Mouse (Mus musculus) olfactory bulb, adult 2 months (tissue): ENCODE measurements around the gene Mroh8. TPM values are rescaled to one million over a fixed set of nuclear protein-coding genes. Genes with fewer than 3 reads are reported as not detected.

Experiments
- H3K27ac ChIP-seq: fragments of 200-500 bp; 2 replicates; pipeline ENCODE4 v1.5.1; 2012; ENCODE audit warnings: low read depth, low read length; ENCODE audit not compliant: insufficient read depth
- H3K4me1 ChIP-seq: fragments of 200-500 bp; 2 replicates; pipeline ENCODE4 v1.6.1; 2012; ENCODE audit warnings: low read length; ENCODE audit not compliant: control insufficient read depth, insufficient read depth
- H3K4me3 ChIP-seq: fragments of 200-500 bp; 2 replicates; pipeline ENCODE4 v1.5.1; 2012; ENCODE audit warnings: mild to moderate bottlenecking, low read depth, low read length, moderate library complexity; ENCODE audit not compliant: insufficient read depth
- CTCF ChIP-seq: fragments of 200-500 bp; IDR thresholded peaks from 2 replicates; pipeline ENCODE4 v1.5.1; 2012; ENCODE audit warnings: low read depth, mild to moderate bottlenecking, low read length, moderate library complexity; ENCODE audit not compliant: insufficient read depth
- POLR2A ChIP-seq: fragments of 200-500 bp; IDR thresholded peaks from 2 replicates; pipeline ENCODE4 v1.6.1; 2012; ENCODE audit warnings: mild to moderate bottlenecking, low read depth, low read length, moderate library complexity; ENCODE audit not compliant: insufficient read depth
- WGBS: fragments of 180-500 bp; shearing (Covaris S2); methylation state at CpG from one replicate; pipeline ENCODE4 v1.1.7; 2018; 5-methylcytosine and 5-hydroxymethylcytosine counted together
- polyA plus RNA-seq: library from polyadenylated mRNA; stranded (reverse); fragments of >200 nt; gene quantifications from 2 replicates; pipeline ENCODE4 v1.2.4, GENCODE M21; 2012; ENCODE audit warnings: low replicate concordance; ENCODE audit not compliant: missing spikeins, insufficient read depth, insufficient read length

Mroh8 gene
- polyA plus RNA-seq, 1 experiment: not detected

DNA sequence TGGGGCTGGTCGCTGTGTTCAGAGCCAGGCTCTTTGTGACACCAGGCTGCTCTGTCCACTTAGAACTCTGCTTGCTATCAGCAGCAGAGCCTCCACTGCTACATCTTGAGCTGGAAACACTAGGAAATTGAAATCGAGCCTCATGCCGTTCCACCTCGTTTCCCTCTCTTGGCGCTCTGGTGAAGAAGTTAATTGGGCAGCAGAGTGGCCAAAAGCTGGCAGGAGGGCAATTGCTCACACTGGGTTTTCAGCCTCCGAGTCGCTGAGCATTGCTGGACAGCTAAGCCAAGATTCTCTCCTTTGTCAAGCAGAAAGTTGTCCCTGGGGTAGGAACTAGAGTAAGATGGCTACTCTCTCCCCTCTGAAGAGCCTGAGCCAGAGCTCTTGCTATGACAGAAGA lies 35.0 kb upstream of the Mroh8 start:
- TF ChIP-seq CTCF: no peak
- 35% methylated on average over 7 of the region's 7 CpGs for WGBS
- Histone ChIP-seq H3K27ac (no peak overlapping the region), H3K4me1 (peaks cover 7% of the 10 kb centered on the region; the same call in 1 of the 2 replicates), H3K4me3 (no peak overlapping the region)

DNA sequence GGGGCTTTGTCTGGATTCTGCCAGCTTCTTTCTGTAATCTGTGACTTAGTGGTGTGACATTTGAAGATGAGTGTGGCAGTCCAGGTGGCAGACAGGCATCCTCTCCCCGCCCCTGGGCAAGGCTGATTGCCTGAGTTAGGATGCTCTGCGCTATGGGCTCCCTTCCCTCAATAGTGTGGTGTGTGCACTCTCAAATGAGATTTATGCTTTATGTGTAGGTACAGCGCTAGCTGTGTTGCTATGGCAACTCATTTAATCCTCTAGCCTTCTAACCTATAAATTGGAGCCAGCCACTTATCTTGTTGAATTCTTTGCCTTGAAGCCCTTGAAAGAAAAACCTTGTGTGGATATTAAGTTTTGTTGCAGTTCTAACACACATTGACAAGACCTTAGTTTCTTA lies 34.4 kb upstream of the Mroh8 start:
- no peak overlapping the region for H3K27ac ChIP-seq
- TF ChIP-seq CTCF (no peak), POLR2A (no peak)
- WGBS: 71% methylated on average over 3 of the region's 3 CpGs
- H3K4me3 ChIP-seq: no peak overlapping the region
- peaks cover 7% of the 10 kb centered on the region; the same call in 1 of the 2 replicates for H3K4me1 ChIP-seq

DNA sequence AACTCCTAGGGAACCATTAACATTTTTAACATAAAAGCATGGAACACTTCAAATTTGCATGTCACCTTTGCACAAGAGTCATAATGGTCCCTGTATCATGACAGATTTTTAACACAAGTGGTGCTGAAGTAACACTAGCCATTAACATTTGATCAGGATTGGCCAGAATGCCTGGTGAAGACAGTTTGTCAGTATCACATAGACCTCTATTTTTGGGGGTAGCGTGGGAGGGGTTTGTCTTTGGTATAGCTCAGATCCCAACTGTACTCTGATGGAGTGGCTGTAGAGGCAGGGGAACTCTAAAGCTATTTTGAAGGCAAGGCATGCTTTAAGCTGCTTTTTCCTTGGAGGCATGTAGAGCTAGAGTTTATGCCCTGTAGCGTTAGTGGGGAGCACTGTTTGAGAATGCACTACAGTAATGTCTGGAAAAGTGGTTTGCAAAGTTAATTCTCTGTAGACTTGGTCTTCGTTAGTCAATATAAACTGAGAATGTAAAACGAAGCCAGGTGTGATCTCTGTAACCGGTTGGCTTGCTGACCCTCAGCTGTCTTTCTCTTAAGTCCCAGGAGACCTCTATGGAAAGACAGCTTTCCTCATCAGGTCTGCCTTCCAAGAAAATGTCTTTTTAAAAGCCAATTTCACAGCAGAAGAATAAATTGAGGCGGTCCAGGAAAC lies 31.8 kb upstream of the Mroh8 start:
- Histone ChIP-seq H3K4me1 (peaks cover 7% of the 10 kb centered on the region; the same call in 1 of the 2 replicates), H3K4me3 (no peak overlapping the region), H3K27ac (no peak overlapping the region)
- WGBS: 93% methylated on average over 6 of the region's 6 CpGs
- no peak for TF ChIP-seq POLR2A
- no peak for TF ChIP-seq CTCF

DNA sequence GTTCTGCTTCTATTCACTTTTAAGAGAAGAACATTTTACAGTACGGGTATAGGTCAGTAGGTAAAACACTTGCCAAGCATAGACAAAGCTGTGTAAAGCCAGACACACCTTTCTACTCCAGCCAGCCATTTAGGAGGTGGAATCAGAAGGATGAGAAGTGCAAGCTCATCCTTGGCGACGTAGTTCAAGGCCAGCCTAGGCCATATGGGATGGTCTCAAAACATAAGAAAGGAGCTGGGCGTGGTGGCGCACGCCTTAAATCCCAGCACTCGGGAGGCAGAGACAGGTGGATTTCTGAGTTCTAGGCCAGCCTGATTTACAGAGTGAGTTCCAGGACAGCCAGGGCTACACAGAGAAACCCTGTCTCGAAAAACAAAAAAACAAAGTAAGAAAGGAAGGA lies 30.3 kb upstream of the Mroh8 start:
- H3K27ac ChIP-seq: no peak overlapping the region
- TF ChIP-seq CTCF (no peak), POLR2A (no peak)
- 99% methylated on average over 8 of the region's 8 CpGs for WGBS
- H3K4me3 ChIP-seq: no peak overlapping the region
- H3K4me1 ChIP-seq: peaks cover 7% of the 10 kb centered on the region; the same call in 1 of the 2 replicates

DNA sequence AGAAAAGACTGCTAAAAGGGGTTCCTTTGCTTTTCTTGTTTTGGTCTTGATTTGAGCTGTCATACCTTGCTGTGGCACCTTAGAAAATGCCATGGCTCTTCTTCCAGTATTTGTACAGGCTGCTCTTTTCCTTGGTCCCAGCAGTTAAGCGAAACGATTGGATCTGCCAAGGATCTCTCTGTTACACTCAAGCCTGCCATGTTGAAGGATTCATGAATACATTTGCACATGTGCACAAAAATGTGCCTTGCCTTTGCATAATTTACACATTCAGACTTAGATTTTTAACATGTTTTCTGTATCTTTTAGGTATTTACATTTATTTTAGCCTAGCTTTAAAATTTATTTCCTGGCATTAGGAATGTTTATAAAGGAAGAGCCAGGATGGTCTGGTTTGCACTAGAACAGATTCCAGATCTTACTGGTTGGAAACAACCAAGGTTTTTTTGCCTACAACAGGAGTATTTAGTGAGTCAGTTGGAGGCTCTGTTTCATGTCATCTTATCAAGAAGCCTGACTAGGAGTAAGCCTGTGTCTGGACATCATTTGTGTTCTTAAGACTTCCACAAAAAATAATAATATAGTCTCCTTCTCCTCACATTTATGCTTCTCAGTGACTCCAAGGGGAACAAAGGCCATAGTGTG lies 29.0 kb upstream of the Mroh8 start:
- H3K4me3 ChIP-seq: no peak overlapping the region
- 52% methylated on average over 2 of the region's 2 CpGs for WGBS
- H3K4me1 ChIP-seq: 0 out of 2 replicates have a peak, but pooled peaks cover 2% of the 10 kb centered on the region
- H3K27ac ChIP-seq: no peak overlapping the region
- no peak for TF ChIP-seq POLR2A
- TF ChIP-seq CTCF: no peak

DNA sequence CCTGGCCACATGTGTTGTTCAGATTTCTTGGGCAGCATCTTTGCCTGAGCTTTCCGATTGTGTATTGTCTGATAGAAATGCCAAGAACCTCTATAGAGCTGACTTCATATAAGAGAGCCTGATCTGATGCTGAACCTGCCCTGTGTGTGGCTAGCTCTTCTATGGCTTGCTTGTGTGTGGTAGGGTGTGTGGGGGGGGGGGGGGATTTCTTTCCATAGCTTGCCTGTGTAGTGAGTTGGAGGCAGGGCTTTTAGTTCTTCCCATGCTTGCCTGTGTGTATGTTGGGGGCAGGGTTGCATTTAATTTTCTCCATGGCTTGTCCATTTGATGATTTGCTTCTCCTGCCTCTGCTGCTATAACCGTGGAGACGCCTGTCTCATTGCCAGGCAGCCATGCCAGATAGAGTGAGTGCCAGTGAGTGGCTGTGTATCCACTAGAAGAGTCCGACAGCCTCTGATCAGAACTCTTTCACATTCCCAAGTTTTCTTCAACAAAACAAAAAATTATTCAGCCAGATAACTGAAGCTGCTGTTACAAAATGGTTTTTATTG lies 28.4 kb upstream of the Mroh8 start:
- 53% methylated on average over 4 of the region's 4 CpGs for WGBS
- H3K27ac ChIP-seq: no peak overlapping the region
- H3K4me1 ChIP-seq: 0 out of 2 replicates have a peak, but pooled peaks cover 2% of the 10 kb centered on the region
- H3K4me3 ChIP-seq: no peak overlapping the region
- no peak for TF ChIP-seq POLR2A
- no peak for TF ChIP-seq CTCF

DNA sequence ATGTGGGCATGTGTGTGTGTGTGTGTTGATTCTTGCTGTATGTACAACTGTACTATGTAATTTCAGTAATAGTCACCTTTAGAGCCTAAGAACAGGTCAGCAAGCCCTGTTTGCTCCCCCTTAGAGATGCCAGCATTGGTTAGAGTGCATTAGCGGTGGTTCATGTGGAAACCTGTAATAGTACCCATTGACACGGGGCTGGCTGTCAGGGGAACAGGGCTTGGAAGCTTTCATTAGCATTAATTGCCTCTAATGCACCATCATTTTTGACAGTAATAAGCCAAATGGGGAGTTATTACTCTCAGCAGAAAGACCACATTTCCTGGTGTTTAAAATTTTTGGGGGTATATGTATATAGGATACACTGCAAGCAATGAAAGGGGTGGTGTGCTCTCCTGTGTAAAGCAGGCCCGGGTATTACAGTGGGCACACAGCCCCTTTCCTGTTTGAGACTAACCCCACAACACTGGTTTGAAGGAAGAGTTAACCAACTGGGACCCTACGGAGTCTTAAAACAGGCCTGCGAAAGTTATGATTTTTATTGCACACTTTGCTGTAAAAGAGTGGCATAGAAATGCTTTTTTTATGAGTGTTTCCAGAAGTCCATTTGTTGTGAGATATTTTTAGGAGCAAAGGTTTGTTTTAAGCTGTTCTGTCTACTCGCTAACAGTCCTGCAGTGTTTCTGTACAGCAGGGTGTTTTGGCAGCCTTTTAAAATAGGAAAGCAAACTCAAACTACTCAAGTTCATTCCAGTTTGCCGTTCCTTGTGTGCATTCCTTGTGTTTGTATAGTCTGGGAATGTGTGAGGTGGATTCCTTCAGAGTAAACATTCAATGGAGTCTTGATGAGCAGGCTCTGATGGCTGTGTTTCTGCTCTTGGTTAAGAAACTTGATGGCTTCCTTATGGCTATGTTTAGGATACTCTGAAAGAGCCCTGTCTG lies 27.0 kb upstream of the Mroh8 start:
- 48% methylated on average over 7 of the region's 7 CpGs for WGBS
- Histone ChIP-seq H3K4me3 (no peak overlapping the region), H3K27ac (no peak overlapping the region), H3K4me1 (peaks cover 3% of the 10 kb centered on the region; the same call in 1 of the 2 replicates)
- TF ChIP-seq CTCF (no peak), POLR2A (no peak)

DNA sequence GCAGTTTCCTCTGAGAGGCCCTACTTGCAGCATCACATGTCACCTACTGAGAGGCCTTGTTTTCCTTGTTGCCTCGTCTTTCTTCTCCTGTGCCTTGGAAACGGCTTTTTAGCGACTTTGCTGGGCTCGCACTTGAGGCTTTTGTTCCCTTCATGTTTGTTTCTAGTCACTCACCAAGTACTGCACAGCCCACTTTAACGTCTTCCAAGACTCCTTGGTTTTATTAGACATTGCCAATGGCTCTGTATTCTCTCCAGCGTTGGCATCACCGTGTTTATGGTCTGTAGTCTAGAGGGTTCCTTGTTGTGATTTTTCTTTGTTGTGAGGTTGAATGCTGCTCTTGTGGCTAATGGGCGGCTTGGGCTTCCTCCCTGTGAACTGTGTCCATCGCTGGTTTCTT lies 23.7 kb upstream of the Mroh8 start:
- WGBS: 45% methylated on average over 9 of the region's 9 CpGs
- Histone ChIP-seq H3K4me3 (no peak overlapping the region), H3K4me1 (peaks cover 3% of the 10 kb centered on the region; the same call in 1 of the 2 replicates), H3K27ac (no peak overlapping the region)
- TF ChIP-seq POLR2A (no peak), CTCF (no peak)
